7 mouse cellular contexts compared by ENCODE assay signal in genomic region chr15:77152336-77153087, GRCm38 (mm10).
DNase-seq lines count a peak whose midpoint lies in the region; ATAC-seq lines count a peak whose summit lies in the region.

No protein-coding gene starts in this region.

- H3K9ac ChIP-seq in neural tube, embryonic 13.5 days = peak overlapping the region; percentile 97

- H3K36me3 ChIP-seq in hindbrain, embryonic 10.5 days = no peaks in the 10 kb centered on the region
- H3K36me3 ChIP-seq in neural tube, embryonic 13.5 days = no peaks in the 10 kb centered on the region

- peaks cover 65% of the 10 kb centered on the region for H3K4me1 ChIP-seq in hindbrain, embryonic 10.5 days (replicated peaks)
- peaks cover 65% of the 10 kb centered on the region for H3K4me1 ChIP-seq in neural tube, embryonic 13.5 days (replicated peaks)

- intact Hi-C loops in left cerebral cortex, postnatal 4 days (cut with DNase I) = no loop called here

- ATAC-seq in neural tube, embryonic 13.5 days (ENCODE audit: low read depth) = no peak

- WGBS in hindbrain, embryonic 10.5 days = 3% methylated on average over 19 of the region's 19 CpGs
- WGBS in neural tube, embryonic 13.5 days = under 1% methylated on average over 19 of the region's 19 CpGs

- peak overlapping the region; percentile 89 for H3K27ac ChIP-seq in hindbrain, embryonic 10.5 days
- peak overlapping the region; percentile 99 for H3K27ac ChIP-seq in neural tube, embryonic 13.5 days (replicated peaks)

- peak overlapping the region; percentile 93 for H3K4me2 ChIP-seq in neural tube, embryonic 13.5 days

- no peaks in the 10 kb centered on the region for H3K27me3 ChIP-seq in hindbrain, embryonic 10.5 days (ENCODE audit: insufficient read depth, poor library complexity, severe bottlenecking)
- H3K27me3 ChIP-seq in neural tube, embryonic 13.5 days = no peaks in the 10 kb centered on the region

- DNase-seq in urinary bladder, postnatal 25 days (ENCODE audit: low spot score) = peak; percentile 17
- no peak for DNase-seq in urinary bladder, postnatal 14 days (ENCODE audit: low spot score)
- peak; percentile 55 to 67 for DNase-seq in cerebellum, postnatal 14 days
- peak; percentile 27 for DNase-seq in hindbrain, embryonic 10.5 days (ENCODE audit: low spot score)
- peak; percentile 34 for DNase-seq in left cerebral cortex, postnatal 4 days
- DNase-seq in spleen, postnatal 4 days (ENCODE audit: low spot score in 2 of 2) = no peak

- peak overlapping the region; percentile 63 for H3K4me3 ChIP-seq in hindbrain, embryonic 10.5 days
- H3K4me3 ChIP-seq in neural tube, embryonic 13.5 days = peak overlapping the region; percentile 81

- H3K9me3 ChIP-seq in hindbrain, embryonic 10.5 days = no peaks in the 10 kb centered on the region
- no peaks in the 10 kb centered on the region for H3K9me3 ChIP-seq in neural tube, embryonic 13.5 days

Comparison
In these comparisons a context has a peak if more than half of its experiments do, and no peak if none do; other contexts are left out.
1. DNase-seq: peak in urinary bladder, postnatal 25 days (single experiment), cerebellum, postnatal 14 days (2 of 2), hindbrain, embryonic 10.5 days (single experiment) and left cerebral cortex, postnatal 4 days (single experiment); none in urinary bladder, postnatal 14 days (single experiment) and spleen, postnatal 4 days (0 of 2).